Mouse (Mus musculus): Measurements from ENCODE around the gene Tesc. TPM values are rescaled to one million over a fixed set of nuclear protein-coding genes. Genes with fewer than 3 reads are reported as not detected.

Gene Tesc
- polyA plus RNA-seq, 1 experiment from 2014 or later = 14.5 TPM

DNA sequence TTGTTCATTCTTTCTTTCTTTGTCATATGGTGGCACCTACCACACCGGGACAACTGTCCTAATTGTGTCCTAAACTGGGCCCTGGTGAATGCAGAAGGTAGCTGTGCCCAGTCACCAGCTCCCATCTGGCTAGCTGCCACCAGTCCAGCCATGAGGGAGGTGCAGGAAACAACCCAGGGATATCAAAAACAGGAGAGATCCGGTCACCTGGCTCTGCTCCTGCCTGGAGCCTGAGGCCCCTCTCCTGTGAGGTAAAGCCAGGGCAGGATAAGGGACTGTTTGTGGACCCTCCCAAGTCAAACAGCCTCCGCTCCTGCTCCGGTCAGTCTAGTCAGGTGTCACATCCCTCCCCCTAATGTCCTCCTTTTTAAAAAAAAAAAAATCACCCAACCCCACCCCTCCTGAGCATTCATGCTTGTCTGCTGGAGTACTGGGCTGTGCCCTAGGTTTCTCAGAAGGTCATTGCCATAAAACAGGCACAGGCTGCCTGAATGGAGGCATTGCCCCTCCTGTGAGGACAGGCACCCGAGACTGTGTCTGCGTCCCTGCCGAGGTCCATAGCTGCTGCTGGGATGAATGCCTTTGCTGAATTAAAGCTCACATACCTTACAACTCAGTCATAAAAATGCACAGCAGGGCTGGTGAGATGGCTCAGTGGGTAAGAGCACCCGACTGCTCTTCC, 24.6 kb downstream of the Tesc start:
- no peaks in the 10 kb centered on the region for H3K27me3 ChIP-seq (ENCODE audit: control insufficient read depth, insufficient read depth, low read length)
- no peak overlapping the region for H3K4me2 ChIP-seq (ENCODE audit: low read length)
- no peaks in the 10 kb centered on the region for H3K36me3 ChIP-seq (ENCODE audit: control insufficient read depth, insufficient read depth, low read length)
- H3K9ac ChIP-seq (ENCODE audit: low read length) = no peak overlapping the region
- no peak overlapping the region for H3K4me3 ChIP-seq (ENCODE audit: control insufficient read depth in 1 of 2, insufficient read depth in 1 of 2, low read depth in 1 of 2, low read length in 2 of 2)
- no peaks in the 10 kb centered on the region for H3K9me3 ChIP-seq (ENCODE audit: control insufficient read depth, low read length)
- peaks cover 12 to 19% of the 10 kb centered on the region in 2 experiments for H3K4me1 ChIP-seq (ENCODE audit: control insufficient read depth in 2 of 2, insufficient read depth in 2 of 2, low read length in 2 of 2)
- ATAC-seq (ENCODE audit: insufficient number of reproducible peaks, insufficient read depth, low FRiP score, low read depth) = no peak
- 0 out of 4 replicates have a peak overlapping the region, but pooled peaks of 1 of the 2 experiments have one; percentile 41 for H3K27ac ChIP-seq (replicated peaks in 1 of 2; ENCODE audit: control insufficient read depth in 1 of 2, insufficient read depth in 1 of 2, low read depth in 2 of 2, low read length in 2 of 2)
- WGBS = 65% methylated on average over 8 of the region's 8 CpGs

DNA sequence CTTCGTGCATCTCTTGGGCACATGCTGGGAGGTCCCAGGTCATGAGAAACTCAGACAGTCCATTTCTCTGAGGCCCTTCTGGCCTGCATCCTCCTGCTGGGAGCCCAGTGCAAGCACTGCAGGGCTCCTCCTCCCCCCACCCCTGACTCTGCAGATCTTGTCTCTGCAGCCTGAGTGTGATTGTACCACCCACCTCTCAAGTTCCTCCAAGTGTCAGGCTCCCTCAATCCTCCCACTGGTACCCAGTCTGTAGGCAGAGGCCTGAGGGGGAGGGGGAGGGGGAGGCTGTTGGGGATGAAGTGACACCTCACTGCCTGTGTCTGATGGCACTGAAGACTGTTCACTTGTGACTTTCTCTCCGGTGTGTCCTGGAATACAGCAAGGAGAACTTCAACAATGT, 25.7 kb downstream of the Tesc start:
- Histone ChIP-seq H3K4me3 (ENCODE audit: control insufficient read depth in 1 of 2, insufficient read depth in 1 of 2, low read depth in 1 of 2, low read length in 2 of 2) (no peak overlapping the region), H3K4me1 (ENCODE audit: control insufficient read depth in 2 of 2, insufficient read depth in 2 of 2, low read length in 2 of 2) (peaks cover 21 to 28% of the 10 kb centered on the region in 2 experiments), H3K9me3 (ENCODE audit: control insufficient read depth, low read length) (no peaks in the 10 kb centered on the region), H3K27ac (replicated peaks in 1 of 2; ENCODE audit: control insufficient read depth in 1 of 2, insufficient read depth in 1 of 2, low read depth in 2 of 2, low read length in 2 of 2) (no peak overlapping the region), H3K9ac (ENCODE audit: low read length) (no peak overlapping the region), H3K27me3 (ENCODE audit: control insufficient read depth, insufficient read depth, low read length) (no peaks in the 10 kb centered on the region), H3K36me3 (ENCODE audit: control insufficient read depth, insufficient read depth, low read length) (no peaks in the 10 kb centered on the region), H3K4me2 (ENCODE audit: low read length) (no peak overlapping the region)
- no peak for ATAC-seq (ENCODE audit: insufficient number of reproducible peaks, insufficient read depth, low FRiP score, low read depth)
- WGBS = 100% methylated on average over 2 of the region's 2 CpGs

- Histone ChIP-seq H3K36me3 (ENCODE audit: control insufficient read depth, insufficient read depth, low read length) (no peaks in the 10 kb centered on the region), H3K4me1 (ENCODE audit: control insufficient read depth in 2 of 2, insufficient read depth in 2 of 2, low read length in 2 of 2) (peaks cover 25 to 34% of the 10 kb centered on the region in 2 experiments), H3K4me2 (ENCODE audit: low read length) (peak overlapping the region; percentile 14; the same call in 1 of the 2 replicates), H3K9ac (ENCODE audit: low read length) (no peak overlapping the region), H3K9me3 (ENCODE audit: control insufficient read depth, low read length) (no peaks in the 10 kb centered on the region), H3K27me3 (ENCODE audit: control insufficient read depth, insufficient read depth, low read length) (no peaks in the 10 kb centered on the region), H3K4me3 (ENCODE audit: control insufficient read depth in 1 of 2, insufficient read depth in 1 of 2, low read depth in 1 of 2, low read length in 2 of 2) (no peak overlapping the region), H3K27ac (replicated peaks in 1 of 2; ENCODE audit: control insufficient read depth in 1 of 2, insufficient read depth in 1 of 2, low read depth in 2 of 2, low read length in 2 of 2) (peak overlapping the region; percentile 84 to 86)
- 23% methylated on average over 8 of the region's 8 CpGs for WGBS
- ATAC-seq (ENCODE audit: insufficient number of reproducible peaks, insufficient read depth, low FRiP score, low read depth) = peak; percentile 82
Observed at GRCm38 (mm10) chr5:118057508-118058111, 30.1 kb downstream of the Tesc start.

- Histone ChIP-seq H3K9me3 (ENCODE audit: control insufficient read depth, low read length) (no peaks in the 10 kb centered on the region), H3K4me2 (ENCODE audit: low read length) (no peak overlapping the region), H3K36me3 (ENCODE audit: control insufficient read depth, insufficient read depth, low read length) (peaks cover 2% of the 10 kb centered on the region; the same call in 1 of the 2 replicates), H3K4me1 (ENCODE audit: control insufficient read depth in 2 of 2, insufficient read depth in 2 of 2, low read length in 2 of 2) (peaks cover 25 to 34% of the 10 kb centered on the region in 2 experiments), H3K27me3 (ENCODE audit: control insufficient read depth, insufficient read depth, low read length) (no peaks in the 10 kb centered on the region), H3K9ac (ENCODE audit: low read length) (no peak overlapping the region), H3K27ac (replicated peaks in 1 of 2; ENCODE audit: control insufficient read depth in 1 of 2, insufficient read depth in 1 of 2, low read depth in 2 of 2, low read length in 2 of 2) (peak overlapping the region; percentile 73 to 84), H3K4me3 (ENCODE audit: control insufficient read depth in 1 of 2, insufficient read depth in 1 of 2, low read depth in 1 of 2, low read length in 2 of 2) (no peak overlapping the region)
- ATAC-seq (ENCODE audit: insufficient number of reproducible peaks, insufficient read depth, low FRiP score, low read depth) = no peak
- WGBS = 66% methylated on average over 10 of the region's 10 CpGs
Observed at GRCm38 (mm10) chr5:118058858-118059257, 31.3 kb downstream of the Tesc start.

DNA sequence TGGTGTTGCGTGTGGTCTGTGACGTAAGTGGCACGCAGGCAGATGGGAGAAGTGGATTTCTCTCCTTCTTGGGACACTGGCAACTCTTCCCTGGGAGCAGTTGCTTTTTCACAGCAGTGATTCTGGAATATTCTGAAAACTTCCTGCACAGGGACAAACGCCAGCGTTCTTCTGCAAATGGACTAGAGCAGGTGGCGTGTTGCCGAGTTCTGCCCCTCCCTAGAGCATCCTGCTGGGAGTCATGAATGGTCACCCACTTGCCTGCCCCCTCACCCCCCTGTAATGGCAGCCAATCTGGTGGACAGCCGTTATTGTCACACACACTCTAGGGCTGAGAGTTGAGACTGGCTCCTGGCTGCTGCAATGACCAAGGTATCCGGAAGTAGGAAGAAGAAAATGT, 32.1 kb downstream of the Tesc start:
- 89% methylated on average over 9 of the region's 9 CpGs for WGBS
- H3K36me3 ChIP-seq (ENCODE audit: control insufficient read depth, insufficient read depth, low read length) = peaks cover 9% of the 10 kb centered on the region
- H3K4me2 ChIP-seq (ENCODE audit: low read length) = no peak overlapping the region
- no peaks in the 10 kb centered on the region for H3K27me3 ChIP-seq (ENCODE audit: control insufficient read depth, insufficient read depth, low read length)
- H3K9ac ChIP-seq (ENCODE audit: low read length) = no peak overlapping the region
- H3K9me3 ChIP-seq (ENCODE audit: control insufficient read depth, low read length) = no peaks in the 10 kb centered on the region
- no peak for ATAC-seq (ENCODE audit: insufficient number of reproducible peaks, insufficient read depth, low FRiP score, low read depth)
- no peak overlapping the region for H3K4me3 ChIP-seq (ENCODE audit: control insufficient read depth in 1 of 2, insufficient read depth in 1 of 2, low read depth in 1 of 2, low read length in 2 of 2)
- no peak overlapping the region for H3K27ac ChIP-seq (replicated peaks in 1 of 2; ENCODE audit: control insufficient read depth in 1 of 2, insufficient read depth in 1 of 2, low read depth in 2 of 2, low read length in 2 of 2)
- H3K4me1 ChIP-seq (ENCODE audit: control insufficient read depth in 2 of 2, insufficient read depth in 2 of 2, low read length in 2 of 2) = peaks cover 25 to 34% of the 10 kb centered on the region in 2 experiments

DNA sequence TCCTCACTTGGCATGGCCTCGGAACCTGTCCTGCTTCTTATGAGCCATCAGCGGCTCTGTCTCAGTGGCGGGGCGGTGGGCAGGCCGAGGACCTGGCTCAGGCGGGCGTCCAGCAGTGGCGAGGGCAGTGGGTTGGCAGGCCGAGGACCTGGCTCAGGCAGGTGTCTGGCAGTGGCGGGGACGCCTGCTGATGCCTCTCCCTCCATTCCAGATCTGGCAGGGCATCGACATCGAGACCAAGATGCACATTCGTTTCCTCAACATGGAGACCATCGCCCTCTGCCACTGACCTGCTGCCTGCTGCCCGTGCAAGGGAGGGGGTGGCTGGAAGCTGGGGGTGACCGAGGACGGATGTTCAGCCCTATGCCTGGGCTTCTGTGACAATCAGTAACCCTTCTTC, 33.8 kb downstream of the Tesc start:
- no peak overlapping the region for H3K9ac ChIP-seq (ENCODE audit: low read length)
- H3K27me3 ChIP-seq (ENCODE audit: control insufficient read depth, insufficient read depth, low read length) = no peaks in the 10 kb centered on the region
- no peak overlapping the region for H3K4me2 ChIP-seq (ENCODE audit: low read length)
- no peak overlapping the region for H3K4me3 ChIP-seq (ENCODE audit: control insufficient read depth in 1 of 2, insufficient read depth in 1 of 2, low read depth in 1 of 2, low read length in 2 of 2)
- peaks cover 25 to 33% of the 10 kb centered on the region in 2 experiments for H3K4me1 ChIP-seq (ENCODE audit: control insufficient read depth in 2 of 2, insufficient read depth in 2 of 2, low read length in 2 of 2)
- no peaks in the 10 kb centered on the region for H3K9me3 ChIP-seq (ENCODE audit: control insufficient read depth, low read length)
- WGBS = 94% methylated on average over 18 of the region's 18 CpGs
- no peak for ATAC-seq (ENCODE audit: insufficient number of reproducible peaks, insufficient read depth, low FRiP score, low read depth)
- peaks cover 27% of the 10 kb centered on the region for H3K36me3 ChIP-seq (ENCODE audit: control insufficient read depth, insufficient read depth, low read length)
- H3K27ac ChIP-seq (replicated peaks in 1 of 2; ENCODE audit: control insufficient read depth in 1 of 2, insufficient read depth in 1 of 2, low read depth in 2 of 2, low read length in 2 of 2) = no peak overlapping the region

DNA sequence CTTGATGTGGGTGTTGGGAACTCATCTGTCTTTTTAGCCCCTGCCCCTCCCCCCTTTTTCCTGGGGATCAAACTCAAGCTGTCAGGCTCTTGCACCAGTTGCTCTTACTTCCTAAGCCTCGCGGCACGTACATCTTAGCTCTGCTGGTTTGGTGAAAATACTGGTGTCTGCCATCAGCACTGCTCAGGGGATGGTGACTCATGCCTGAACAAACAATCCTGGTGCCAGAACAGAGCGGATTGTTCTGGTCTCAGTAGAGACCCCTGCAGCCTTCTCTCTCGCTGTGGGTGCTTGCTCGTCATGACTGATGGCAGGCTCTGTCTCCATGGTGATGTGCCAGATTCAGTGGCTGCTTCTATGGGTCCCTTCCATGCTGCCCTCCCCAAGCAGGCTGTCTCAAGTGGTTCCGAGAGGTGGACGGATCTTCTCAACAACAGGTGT, 35.7 kb downstream of the Tesc start:
- no peak for ATAC-seq (ENCODE audit: insufficient number of reproducible peaks, insufficient read depth, low FRiP score, low read depth)
- peaks cover 25 to 32% of the 10 kb centered on the region in 2 experiments for H3K4me1 ChIP-seq (ENCODE audit: control insufficient read depth in 2 of 2, insufficient read depth in 2 of 2, low read length in 2 of 2)

More for the DNA sequence above, 35.7 kb downstream of the Tesc start:
- 75% methylated on average over 8 of the region's 8 CpGs for WGBS
- Histone ChIP-seq H3K4me2 (ENCODE audit: low read length) (no peak overlapping the region), H3K27me3 (ENCODE audit: control insufficient read depth, insufficient read depth, low read length) (no peaks in the 10 kb centered on the region), H3K9me3 (ENCODE audit: control insufficient read depth, low read length) (no peaks in the 10 kb centered on the region), H3K9ac (ENCODE audit: low read length) (no peak overlapping the region), H3K27ac (replicated peaks in 1 of 2; ENCODE audit: control insufficient read depth in 1 of 2, insufficient read depth in 1 of 2, low read depth in 2 of 2, low read length in 2 of 2) (no peak overlapping the region), H3K4me3 (ENCODE audit: control insufficient read depth in 1 of 2, insufficient read depth in 1 of 2, low read depth in 1 of 2, low read length in 2 of 2) (no peak overlapping the region), H3K36me3 (ENCODE audit: control insufficient read depth, insufficient read depth, low read length) (peaks cover 31% of the 10 kb centered on the region)
